Mouse (Mus musculus) lung, embryonic 14.5 days (tissue): Measurements from ENCODE around the gene Klc1. TPM values are rescaled to one million over a fixed set of nuclear protein-coding genes. Genes with fewer than 3 reads are reported as not detected.
"Not testable (repeated sequence)": the region's sequence is repeated elsewhere in the genome, so short reads cannot be mapped to it uniquely, and the experiment has no call there.

Experiments
- ATAC-seq: fragments of 200-750 bp; cut with Nextera tagmentation; 2 replicates; pipeline ENCODE4 v1.8.0; 2017; ENCODE audit warnings: mild to moderate bottlenecking, moderate TSS enrichment, moderate library complexity; ENCODE audit not compliant: insufficient read depth
- DNase-seq: peaks from one replicate; pipeline ENCODE4 v3.0.0-alpha.2; 2015
- H3K27ac ChIP-seq: fragments of 300-500 bp; sonication (generic); 2 replicates; pipeline ENCODE4 v1.5.1; 2014; ENCODE audit warnings: low read depth, mild to moderate bottlenecking, moderate library complexity
- H3K27me3 ChIP-seq: fragments of 300-500 bp; sonication (generic); 2 replicates; pipeline ENCODE4 v1.6.1; 2014; ENCODE audit warnings: low read length, control low read depth; ENCODE audit not compliant: insufficient read depth
- H3K36me3 ChIP-seq: fragments of 300-500 bp; sonication (generic); 2 replicates; pipeline ENCODE4 v1.6.1; 2014; ENCODE audit warnings: control low read depth; ENCODE audit not compliant: insufficient read depth
- H3K4me1 ChIP-seq: fragments of 300-500 bp; sonication (generic); 2 replicates; pipeline ENCODE4 v1.6.1; 2014; ENCODE audit warnings: antibody characterized with exemption, control low read depth; ENCODE audit not compliant: insufficient read depth
- H3K4me2 ChIP-seq: fragments of 300-500 bp; sonication (generic); 2 replicates; pipeline ENCODE4 v1.6.1; 2014; ENCODE audit warnings: mild to moderate bottlenecking
- H3K4me3 ChIP-seq: fragments of 300-500 bp; sonication (generic); 2 replicates; pipeline ENCODE4 v1.5.1; 2014; ENCODE audit warnings: low read depth, low read length
- H3K9ac ChIP-seq: fragments of 300-500 bp; sonication (generic); 2 replicates; pipeline ENCODE4 v1.6.1; 2014
- H3K9me3 ChIP-seq: fragments of 300-500 bp; sonication (generic); 2 replicates; pipeline ENCODE4 v1.6.1; 2016; ENCODE audit warnings: low read depth, low read length, control low read depth
- CTCF ChIP-seq: IDR thresholded peaks from 2 replicates; pipeline ENCODE4 v1.5.1; 2016; ENCODE audit warnings: antibody characterized with exemption, low read depth
- WGBS: fragments of 180-500 bp; shearing (Covaris S2); extraction: QIAGEN DNeasy Blood & Tissue Kit; methylation state at CpG from one replicate; pipeline ENCODE4 v1.1.7; 2014; 5-methylcytosine and 5-hydroxymethylcytosine counted together
- polyA plus RNA-seq: library from polyadenylated mRNA; unstranded; fragments of >200 nt; fragmentation: Nextera tagmentation; extraction: Ambion mirVana; gene quantifications from 2 replicates; pipeline ENCODE4 v1.2.1, GENCODE M21; 2014

The Klc1 gene
- polyA plus RNA-seq, 1 experiment from 2014 or later = 96.7 TPM

GRCm38 (mm10) chr12:111731822-111732807 is 26.5 kb upstream of the Klc1 start:
- WGBS = 30% methylated on average over 30 of the region's 30 CpGs
- no peak overlapping the region for H3K4me3 ChIP-seq

DNA sequence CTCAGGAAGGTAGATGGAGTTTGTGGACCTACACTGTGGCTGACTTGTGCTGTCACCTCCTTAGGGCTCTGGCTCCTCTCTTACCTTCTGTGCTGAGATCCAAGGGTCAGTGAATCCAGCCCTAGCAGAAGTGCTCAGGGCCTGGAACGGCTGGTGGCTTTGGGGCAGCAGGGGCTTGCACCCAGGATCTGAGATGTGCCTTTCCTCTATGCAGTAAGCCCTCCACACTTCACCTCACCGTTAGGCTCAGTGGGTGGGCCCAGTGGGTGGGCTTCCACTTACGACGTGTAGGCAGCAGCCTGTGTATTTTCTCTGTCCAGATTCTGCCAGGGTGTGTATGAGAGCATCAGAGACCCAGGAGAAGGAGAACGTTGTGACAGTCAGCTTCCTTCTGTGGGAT is 25.7 kb upstream of the Klc1 start:
- H3K4me3 ChIP-seq = no peak overlapping the region
- H3K9me3 ChIP-seq = no peaks in the 10 kb centered on the region
- no peak overlapping the region for H3K9ac ChIP-seq
- ATAC-seq = no peak
- TF ChIP-seq CTCF = no peak
- 57% methylated on average over 5 of the region's 5 CpGs for WGBS
- H3K4me2 ChIP-seq = no peak overlapping the region
- no peak for DNase-seq
- no peaks in the 10 kb centered on the region for H3K4me1 ChIP-seq
- no peak overlapping the region for H3K27ac ChIP-seq
- H3K36me3 ChIP-seq = peaks cover 15% of the 10 kb centered on the region; the same call in 1 of the 2 replicates
- H3K27me3 ChIP-seq = no peaks in the 10 kb centered on the region

More at GRCm38 (mm10) chr12:111731822-111732807, 26.5 kb upstream of the Klc1 start:
- no peak overlapping the region for H3K9ac ChIP-seq
- H3K27ac ChIP-seq = no peak overlapping the region
- TF ChIP-seq CTCF = peak; percentile 99
- H3K27me3 ChIP-seq = no peaks in the 10 kb centered on the region
- ATAC-seq (peak; percentile 83), DNase-seq (peak; percentile 96)
- H3K4me2 ChIP-seq = peak overlapping the region; percentile 32
- no peaks in the 10 kb centered on the region for H3K4me1 ChIP-seq
- no peaks in the 10 kb centered on the region for H3K9me3 ChIP-seq
- peaks cover 20% of the 10 kb centered on the region; the same call in 1 of the 2 replicates for H3K36me3 ChIP-seq

DNA sequence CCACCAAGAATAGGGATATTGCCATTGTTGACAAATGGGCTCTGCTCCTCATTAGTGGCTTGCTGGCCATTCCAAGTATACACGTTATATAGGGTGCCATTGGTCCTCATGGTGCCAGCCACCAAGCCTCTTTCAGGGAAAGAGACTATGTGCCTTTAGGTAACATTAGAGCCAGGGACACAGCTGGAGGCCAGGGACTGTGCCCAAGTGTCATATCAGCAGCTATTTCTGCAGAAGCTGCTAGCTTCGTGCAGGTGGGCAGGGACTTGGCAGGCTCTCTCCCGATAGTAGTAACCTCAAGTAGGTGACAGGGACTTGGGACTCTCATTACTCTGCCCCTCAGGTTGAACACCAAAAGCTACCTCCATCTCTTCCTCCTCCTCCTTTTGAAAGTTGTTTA is 23.7 kb upstream of the Klc1 start:
- DNase-seq = no peak
- no peak overlapping the region for H3K9ac ChIP-seq
- WGBS = 80% methylated on average over 3 of the region's 3 CpGs
- no peaks in the 10 kb centered on the region for H3K9me3 ChIP-seq
- H3K36me3 ChIP-seq = peaks cover 12% of the 10 kb centered on the region; the same call in 1 of the 2 replicates
- no peak overlapping the region for H3K27ac ChIP-seq
- TF ChIP-seq CTCF = no peak
- no peak overlapping the region for H3K4me2 ChIP-seq
- H3K4me3 ChIP-seq = no peak overlapping the region
- no peaks in the 10 kb centered on the region for H3K27me3 ChIP-seq
- H3K4me1 ChIP-seq = no peaks in the 10 kb centered on the region
- no peak for ATAC-seq

- DNase-seq, H3K4me3 ChIP-seq, H3K27me3 ChIP-seq, H3K27ac ChIP-seq, H3K36me3 ChIP-seq, H3K9ac ChIP-seq, H3K9me3 ChIP-seq, ATAC-seq, H3K4me2 ChIP-seq, H3K4me1 ChIP-seq: not testable (repeated sequence)
- 87% methylated on average over 8 of the region's 8 CpGs for WGBS
Measured at GRCm38 (mm10) chr12:111736676-111737075, 22.0 kb upstream of the Klc1 start.

- no peaks in the 10 kb centered on the region for H3K9me3 ChIP-seq
- no peak overlapping the region for H3K9ac ChIP-seq
- TF ChIP-seq CTCF = no peak
- no peaks in the 10 kb centered on the region for H3K4me1 ChIP-seq
- no peak overlapping the region for H3K27ac ChIP-seq
- DNase-seq = peak; percentile 31
- WGBS = 50% methylated on average over 9 of the region's 9 CpGs
- H3K4me3 ChIP-seq = no peak overlapping the region
- no peak overlapping the region for H3K4me2 ChIP-seq
- no peaks in the 10 kb centered on the region for H3K27me3 ChIP-seq
- H3K36me3 ChIP-seq = no peaks in the 10 kb centered on the region; the same call in 1 of the 2 replicates
- ATAC-seq = no peak
Measured at GRCm38 (mm10) chr12:111737370-111737769, 21.3 kb upstream of the Klc1 start.

GRCm38 (mm10) chr12:111738754-111739153 is 19.9 kb upstream of the Klc1 start:
- ATAC-seq = no peak

GRCm38 (mm10) chr12:111741338-111741737 is 17.3 kb upstream of the Klc1 start:
- peaks cover 2% of the 10 kb centered on the region; the same call in 1 of the 2 replicates for H3K4me1 ChIP-seq
- DNase-seq = no peak
- WGBS = 79% methylated on average over 8 of the region's 8 CpGs

More at GRCm38 (mm10) chr12:111738754-111739153, 19.9 kb upstream of the Klc1 start:
- H3K27me3 ChIP-seq = no peaks in the 10 kb centered on the region
- H3K9me3 ChIP-seq = no peaks in the 10 kb centered on the region
- no peak overlapping the region for H3K4me2 ChIP-seq
- H3K9ac ChIP-seq = no peak overlapping the region
- H3K36me3 ChIP-seq = no peaks in the 10 kb centered on the region; the same call in 1 of the 2 replicates
- 9% methylated on average over 3 of the region's 3 CpGs for WGBS
- peak; percentile 70 for TF ChIP-seq CTCF
- no peak overlapping the region for H3K27ac ChIP-seq
- peak; percentile 81 for DNase-seq
- H3K4me3 ChIP-seq = no peak overlapping the region
- H3K4me1 ChIP-seq = no peaks in the 10 kb centered on the region

More at GRCm38 (mm10) chr12:111741338-111741737, 17.3 kb upstream of the Klc1 start:
- H3K9ac ChIP-seq = no peak overlapping the region
- H3K4me3 ChIP-seq = no peak overlapping the region
- H3K27me3 ChIP-seq = no peaks in the 10 kb centered on the region
- no peak for ATAC-seq
- H3K9me3 ChIP-seq = no peaks in the 10 kb centered on the region
- H3K27ac ChIP-seq = no peak overlapping the region
- no peaks in the 10 kb centered on the region for H3K36me3 ChIP-seq
- no peak overlapping the region for H3K4me2 ChIP-seq
- no peak for TF ChIP-seq CTCF
